Mouse (Mus musculus) limb, embryonic 12.5 days (tissue): ENCODE measurements around the gene Polr3e. TPM values are rescaled to one million over a fixed set of nuclear protein-coding genes. Genes with fewer than 3 reads are reported as not detected.
A peak's percentile ranks its signal among the peaks of the same experiment; 100 is the strongest.
"Not testable (repeated sequence)": the region's sequence is repeated elsewhere in the genome, so short reads cannot be mapped to it uniquely, and the experiment has no call there.

Experiments used
- ATAC-seq: fragments of 200-750 bp; cut with Nextera tagmentation; 2 replicates; pipeline ENCODE4 v1.8.0; 2017; ENCODE audit warnings: low read depth, moderate TSS enrichment; ENCODE audit not compliant: insufficient number of reproducible peaks, insufficient read depth, low FRiP score, low TSS enrichment
- H3K27ac ChIP-seq: fragments of 300-500 bp; sonication (generic); 2 replicates; pipeline ENCODE4 v1.5.1; 2016; ENCODE audit warnings: mild to moderate bottlenecking, moderate library complexity
- H3K27me3 ChIP-seq: fragments of 300-500 bp; sonication (generic); 2 replicates; pipeline ENCODE4 v1.6.1; 2016; ENCODE audit warnings: mild to moderate bottlenecking, moderate library complexity
- H3K36me3 ChIP-seq: fragments of 300-500 bp; sonication (generic); 2 replicates; pipeline ENCODE4 v1.6.1; 2016; ENCODE audit warnings: mild to moderate bottlenecking, moderate library complexity
- H3K4me1 ChIP-seq: fragments of 300-500 bp; sonication (generic); replicated peaks from 2 replicates; pipeline ENCODE4 v1.6.1; 2016
- H3K4me2 ChIP-seq: fragments of 300-500 bp; sonication (generic); 2 replicates; pipeline ENCODE4 v1.6.1; 2016; ENCODE audit warnings: mild to moderate bottlenecking, moderate library complexity
- H3K4me3 ChIP-seq: fragments of 300-500 bp; sonication (generic); replicated peaks from 2 replicates; pipeline ENCODE4 v1.5.1; 2016; ENCODE audit warnings: mild to moderate bottlenecking
- H3K9ac ChIP-seq: fragments of 300-500 bp; sonication (generic); replicated peaks from 2 replicates; pipeline ENCODE4 v1.6.1; 2016; ENCODE audit warnings: mild to moderate bottlenecking, moderate library complexity
- H3K9me3 ChIP-seq: fragments of 300-500 bp; sonication (generic); 2 replicates; pipeline ENCODE4 v1.6.1; 2016; ENCODE audit warnings: mild to moderate bottlenecking, moderate library complexity
- WGBS: fragments of 180-500 bp; shearing (Covaris S2); methylation state at CpG from one replicate; pipeline ENCODE4 v1.1.7; 2016; 5-methylcytosine and 5-hydroxymethylcytosine counted together
- polyA plus RNA-seq: library from polyadenylated mRNA; unstranded; fragments of >200 nt; fragmentation: Nextera tagmentation; extraction: Ambion mirVana; gene quantifications from 2 replicates; pipeline ENCODE4 v1.2.1, GENCODE M21; 2016

Polr3e gene
- polyA plus RNA-seq, 1 experiment from 2014 or later = 45.0 TPM

- Histone ChIP-seq H3K4me2 (no peak overlapping the region), H3K27ac (no peak overlapping the region), H3K27me3 (no peaks in the 10 kb centered on the region), H3K9me3 (peaks cover 4% of the 10 kb centered on the region; the same call in 1 of the 2 replicates), H3K36me3 (peaks cover 62% of the 10 kb centered on the region), H3K4me1 (no peaks in the 10 kb centered on the region), H3K9ac (no peak overlapping the region), H3K4me3 (no peak overlapping the region)
- no peak for ATAC-seq
- 70% methylated on average over 2 of the region's 2 CpGs for WGBS
Measured at GRCm38 (mm10) chr7:120881451-120881850, 36.1 kb upstream of the Polr3e start.

DNA sequence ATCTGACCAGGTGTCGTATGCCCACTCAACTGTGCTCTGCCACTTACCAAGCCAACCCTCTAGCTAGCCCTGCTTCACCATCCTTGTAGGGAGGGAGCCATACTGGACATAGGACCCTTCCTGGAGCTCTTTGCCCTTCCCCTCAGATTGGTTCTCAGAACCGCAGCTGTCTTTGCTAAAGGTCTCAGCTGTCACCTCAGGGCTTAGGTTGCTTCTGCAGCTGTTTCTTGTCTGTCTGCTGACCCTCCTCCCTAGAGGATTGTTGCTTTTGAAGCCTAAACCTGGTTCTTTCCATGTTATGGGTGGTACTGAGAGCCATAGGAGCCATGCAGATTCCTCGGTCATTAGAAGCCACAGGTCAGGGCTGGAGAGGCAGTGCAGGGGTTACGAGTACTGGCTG lies 34.9 kb upstream of the Polr3e start:
- 73% methylated on average over 4 of the region's 4 CpGs for WGBS
- Histone ChIP-seq H3K4me1 (no peaks in the 10 kb centered on the region), H3K9me3 (peaks cover 4% of the 10 kb centered on the region; the same call in 1 of the 2 replicates), H3K9ac (no peak overlapping the region), H3K27ac (peak overlapping the region; percentile 7; the same call in 1 of the 2 replicates), H3K36me3 (peaks cover 75% of the 10 kb centered on the region), H3K27me3 (no peaks in the 10 kb centered on the region), H3K4me3 (no peak overlapping the region), H3K4me2 (no peak overlapping the region)
- ATAC-seq = no peak

GRCm38 (mm10) chr7:120883523-120884290 lies 33.8 kb upstream of the Polr3e start:
- H3K9ac ChIP-seq = no peak overlapping the region
- no peaks in the 10 kb centered on the region for H3K4me1 ChIP-seq
- H3K9me3 ChIP-seq = peaks cover 4% of the 10 kb centered on the region; the same call in 1 of the 2 replicates
- peaks cover 78% of the 10 kb centered on the region for H3K36me3 ChIP-seq
- H3K4me3 ChIP-seq = no peak overlapping the region
- 92% methylated on average over 4 of the region's 4 CpGs for WGBS
- no peak overlapping the region for H3K4me2 ChIP-seq
- no peaks in the 10 kb centered on the region for H3K27me3 ChIP-seq
- ATAC-seq = no peak
- H3K27ac ChIP-seq = no peak overlapping the region

DNA sequence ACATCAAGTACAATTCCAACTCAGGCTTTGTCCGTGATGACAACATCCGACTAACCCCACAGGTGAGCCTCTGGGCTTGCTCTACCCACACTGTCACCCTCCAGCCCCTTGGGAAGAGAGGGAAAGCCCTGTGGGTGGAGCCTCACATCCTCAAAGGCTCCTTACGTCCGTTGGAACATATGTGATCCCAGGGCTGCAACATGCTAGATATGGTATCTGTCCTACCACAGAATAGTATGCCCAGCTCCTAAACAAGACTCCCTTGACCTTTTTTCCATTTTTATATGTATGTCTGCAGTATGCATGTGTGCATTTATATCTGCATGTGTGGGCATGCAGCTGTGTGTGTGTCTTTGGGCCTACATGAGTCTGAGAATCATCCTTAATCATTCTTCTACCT lies 32.8 kb upstream of the Polr3e start:
- H3K36me3 ChIP-seq = peaks cover 86% of the 10 kb centered on the region
- no peak for ATAC-seq
- 92% methylated on average over 4 of the region's 4 CpGs for WGBS

DNA sequence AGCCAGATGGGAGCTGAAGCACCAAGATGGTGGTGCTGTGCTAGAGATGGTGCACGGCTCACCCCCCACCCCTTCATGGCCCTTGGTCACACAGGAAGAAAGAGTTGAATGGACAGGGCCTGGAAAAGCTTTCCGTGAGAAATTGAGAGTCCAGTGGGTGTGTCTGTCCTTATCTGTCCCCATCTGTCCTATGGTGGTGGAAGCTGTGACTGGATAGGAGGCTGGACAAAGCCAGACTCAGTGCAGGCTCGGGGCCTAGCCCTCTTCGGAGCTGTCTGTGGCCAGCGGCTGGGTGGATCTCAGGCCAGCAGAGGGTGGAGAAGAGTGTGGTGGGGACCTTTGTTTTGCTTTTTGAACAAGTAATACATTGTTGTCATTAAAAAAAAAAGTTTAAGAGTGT lies 24.4 kb upstream of the Polr3e start:
- Histone ChIP-seq H3K27me3 (no peaks in the 10 kb centered on the region), H3K4me1 (no peaks in the 10 kb centered on the region), H3K36me3 (peaks cover 56% of the 10 kb centered on the region), H3K9ac (no peak overlapping the region), H3K27ac (no peak overlapping the region), H3K4me3 (no peak overlapping the region), H3K4me2 (no peak overlapping the region), H3K9me3 (no peaks in the 10 kb centered on the region)
- no peak for ATAC-seq
- 85% methylated on average over 5 of the region's 5 CpGs for WGBS

More for the DNA sequence above, 32.8 kb upstream of the Polr3e start:
- no peak overlapping the region for H3K4me3 ChIP-seq
- H3K4me1 ChIP-seq = no peaks in the 10 kb centered on the region
- H3K27me3 ChIP-seq = no peaks in the 10 kb centered on the region
- H3K27ac ChIP-seq = no peak overlapping the region
- no peak overlapping the region for H3K4me2 ChIP-seq
- no peak overlapping the region for H3K9ac ChIP-seq
- H3K9me3 ChIP-seq = peaks cover 4% of the 10 kb centered on the region; the same call in 1 of the 2 replicates

DNA sequence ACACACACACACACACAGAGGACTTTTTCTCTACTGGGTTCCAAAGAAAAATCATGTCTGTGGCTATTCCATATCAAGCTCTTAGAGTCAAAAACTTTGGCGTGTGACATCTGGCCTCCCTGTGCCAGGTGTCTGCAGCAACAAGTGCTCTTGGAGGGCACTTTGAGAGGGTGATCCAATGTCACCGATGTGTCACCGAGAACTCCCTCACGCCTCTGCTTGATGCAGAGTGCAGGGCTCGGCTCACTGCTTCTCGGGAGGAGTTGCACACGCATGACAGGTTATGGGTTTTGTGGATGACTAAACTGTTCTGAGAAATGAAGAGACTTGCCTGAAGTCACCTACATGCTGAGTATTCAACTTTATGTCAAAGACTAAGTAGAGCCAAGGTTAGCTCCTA lies 20.5 kb upstream of the Polr3e start:
- WGBS = 89% methylated on average over 7 of the region's 7 CpGs
- peaks cover 46% of the 10 kb centered on the region for H3K36me3 ChIP-seq

DNA sequence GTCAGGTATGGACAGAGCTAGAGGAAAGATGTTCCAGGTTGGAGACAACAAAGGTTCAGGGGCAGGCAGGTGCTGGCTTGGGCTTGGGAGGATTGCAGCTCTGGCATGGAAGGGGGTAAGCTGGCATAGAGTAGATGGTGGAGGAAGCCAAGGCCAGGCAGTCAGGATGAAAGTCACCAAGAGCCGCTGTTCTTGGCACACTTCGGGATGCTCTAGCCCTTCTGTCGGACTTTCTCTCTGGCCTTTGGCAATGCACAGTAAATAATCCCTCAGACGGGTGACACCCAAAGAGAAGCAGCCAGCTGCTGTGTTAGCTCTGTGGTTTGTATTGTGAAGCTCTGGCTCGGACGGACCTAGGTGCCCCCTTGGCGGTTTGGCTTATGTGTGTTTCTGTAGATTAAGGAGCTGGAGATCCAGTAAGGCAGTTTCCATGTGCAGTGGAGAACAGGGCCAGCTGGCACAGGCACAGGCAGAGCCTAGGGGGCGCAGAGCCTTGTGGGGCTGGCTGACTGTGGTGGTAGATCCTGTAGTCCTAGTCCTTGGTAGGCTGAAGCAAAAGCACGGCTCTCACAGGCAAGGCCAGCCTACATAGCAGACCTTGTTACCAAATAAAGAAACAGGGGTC lies 19.7 kb upstream of the Polr3e start:
- no peak overlapping the region for H3K27ac ChIP-seq
- 91% methylated on average over 9 of the region's 9 CpGs for WGBS
- ATAC-seq = no peak
- H3K4me1 ChIP-seq = peaks cover 7% of the 10 kb centered on the region; the same call in 1 of the 2 replicates
- no peak overlapping the region for H3K4me2 ChIP-seq
- H3K36me3 ChIP-seq = peaks cover 46% of the 10 kb centered on the region
- no peaks in the 10 kb centered on the region for H3K27me3 ChIP-seq
- H3K9me3 ChIP-seq = no peaks in the 10 kb centered on the region
- no peak overlapping the region for H3K9ac ChIP-seq
- H3K4me3 ChIP-seq = no peak overlapping the region

More for the DNA sequence above, 20.5 kb upstream of the Polr3e start:
- H3K27me3 ChIP-seq = no peaks in the 10 kb centered on the region
- ATAC-seq = no peak
- no peak overlapping the region for H3K4me2 ChIP-seq
- no peak overlapping the region for H3K9ac ChIP-seq
- H3K4me1 ChIP-seq = peaks cover 7% of the 10 kb centered on the region; the same call in 1 of the 2 replicates
- H3K27ac ChIP-seq = no peak overlapping the region
- no peaks in the 10 kb centered on the region for H3K9me3 ChIP-seq
- H3K4me3 ChIP-seq = no peak overlapping the region

GRCm38 (mm10) chr7:120900191-120900590 lies 17.4 kb upstream of the Polr3e start:
- no peak overlapping the region for H3K4me2 ChIP-seq
- no peak overlapping the region for H3K27ac ChIP-seq
- 71% methylated on average over 4 of the region's 4 CpGs for WGBS
- no peak overlapping the region for H3K4me3 ChIP-seq
- H3K36me3 ChIP-seq = peaks cover 50% of the 10 kb centered on the region
- H3K27me3 ChIP-seq = no peaks in the 10 kb centered on the region
- no peaks in the 10 kb centered on the region for H3K9me3 ChIP-seq
- peaks cover 7% of the 10 kb centered on the region; the same call in 1 of the 2 replicates for H3K4me1 ChIP-seq
- H3K9ac ChIP-seq = no peak overlapping the region
- no peak for ATAC-seq

- H3K36me3 ChIP-seq = peaks cover 43% of the 10 kb centered on the region
- no peak overlapping the region for H3K4me2 ChIP-seq
- ATAC-seq = no peak
- H3K4me1 ChIP-seq = peaks cover 7% of the 10 kb centered on the region; the same call in 1 of the 2 replicates
- H3K9ac ChIP-seq = no peak overlapping the region
- WGBS = 50% methylated on average over 8 of the region's 8 CpGs
- H3K9me3 ChIP-seq = no peaks in the 10 kb centered on the region
- H3K4me3 ChIP-seq = no peak overlapping the region
- no peaks in the 10 kb centered on the region for H3K27me3 ChIP-seq
- no peak overlapping the region for H3K27ac ChIP-seq
Measured at GRCm38 (mm10) chr7:120901701-120902100, 15.8 kb upstream of the Polr3e start.

DNA sequence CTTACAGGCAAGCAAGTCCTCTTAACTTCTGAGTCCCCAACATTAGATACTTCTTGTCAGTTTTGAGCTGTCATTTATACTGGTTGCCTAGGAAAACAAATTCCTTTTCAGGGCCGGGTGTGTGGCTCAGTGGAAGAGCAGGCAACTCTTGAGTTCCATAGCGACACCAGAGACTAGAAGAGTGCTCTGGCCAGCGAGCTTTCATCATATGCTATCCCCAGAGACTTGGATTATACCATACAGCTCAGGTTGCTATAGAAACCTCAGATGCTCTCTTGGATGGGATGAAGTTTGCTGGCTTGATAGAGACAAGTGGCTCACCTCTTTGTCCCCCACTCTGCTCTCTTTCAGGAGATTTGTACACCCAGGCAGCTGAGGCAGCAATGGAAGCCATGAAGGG lies 14.6 kb upstream of the Polr3e start:
- Histone ChIP-seq H3K4me2 (no peak overlapping the region), H3K9me3 (no peaks in the 10 kb centered on the region), H3K4me1 (peaks cover 7% of the 10 kb centered on the region; the same call in 1 of the 2 replicates), H3K27ac (no peak overlapping the region), H3K4me3 (no peak overlapping the region), H3K36me3 (peaks cover 37% of the 10 kb centered on the region), H3K9ac (no peak overlapping the region), H3K27me3 (no peaks in the 10 kb centered on the region)
- no peak for ATAC-seq
- WGBS = 72% methylated on average over 3 of the region's 3 CpGs

DNA sequence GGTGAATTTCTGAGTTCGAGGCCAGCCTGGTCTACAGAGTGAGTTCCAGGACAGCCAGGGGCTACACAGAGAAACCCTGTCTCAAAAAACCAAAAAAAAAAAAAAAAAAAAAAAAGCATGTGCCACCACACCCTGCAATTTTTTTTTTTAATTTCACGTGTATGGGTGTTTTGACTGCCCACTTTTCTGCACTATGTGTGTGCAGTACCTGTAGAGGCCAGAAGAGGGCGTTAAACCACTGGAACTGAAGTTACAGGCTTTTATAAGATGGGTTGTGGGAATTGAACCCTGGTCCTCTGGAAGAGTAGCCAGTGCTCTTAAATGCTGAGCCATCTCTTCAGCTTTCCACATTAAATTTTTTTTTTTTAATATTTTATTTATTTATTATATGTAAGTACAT lies 7.4 kb upstream of the Polr3e start:
- not testable (repeated sequence) for H3K27ac ChIP-seq, H3K9me3 ChIP-seq, H3K9ac ChIP-seq, H3K27me3 ChIP-seq, ATAC-seq, H3K4me3 ChIP-seq, H3K4me1 ChIP-seq, H3K36me3 ChIP-seq, H3K4me2 ChIP-seq
- 62% methylated on average over 3 of the region's 3 CpGs for WGBS
